Mouse (Mus musculus) Muller cell, postnatal 12 days (primary cell): ENCODE data around the gene Tmem121.
"Not testable (repeated sequence)": the region's sequence is repeated elsewhere in the genome, so short reads cannot be mapped to it uniquely, and the experiment has no call there.

Experiments used
- DNase-seq: peaks from one replicate; pipeline ENCODE4 v3.0.0-alpha.2; 2015; ENCODE audit errors: inconsistent ontology term

The Tmem121 gene

GRCm38 (mm10) chr12:113186326-113187010, 738 bp downstream of the Tmem121 start:
- no peak for DNase-seq

DNA sequence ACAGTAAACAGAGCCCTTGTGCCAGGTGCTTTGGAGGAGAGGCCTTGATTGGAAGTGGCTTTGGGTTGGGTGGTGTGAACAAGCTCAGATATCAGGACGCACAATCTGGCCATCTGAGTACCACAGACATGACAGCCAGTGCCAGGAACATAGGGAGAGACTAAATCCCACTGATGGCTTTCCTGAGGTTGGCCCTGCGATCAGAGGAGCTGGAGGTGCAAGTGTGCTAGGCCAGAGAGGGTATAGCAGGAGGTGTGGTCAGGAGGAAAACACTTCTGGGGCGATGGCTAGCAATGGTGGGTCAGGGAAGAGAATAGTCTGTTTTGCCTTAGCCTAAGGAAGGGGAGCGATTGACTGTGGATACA, 1.3 kb downstream of the Tmem121 start:
- DNase-seq: no peak

- peak; percentile 92 for DNase-seq
Measured at GRCm38 (mm10) chr12:113187584-113188295, 2.0 kb downstream of the Tmem121 start.

GRCm38 (mm10) chr12:113188349-113189055, 2.8 kb downstream of the Tmem121 start:
- no peak for DNase-seq

DNA sequence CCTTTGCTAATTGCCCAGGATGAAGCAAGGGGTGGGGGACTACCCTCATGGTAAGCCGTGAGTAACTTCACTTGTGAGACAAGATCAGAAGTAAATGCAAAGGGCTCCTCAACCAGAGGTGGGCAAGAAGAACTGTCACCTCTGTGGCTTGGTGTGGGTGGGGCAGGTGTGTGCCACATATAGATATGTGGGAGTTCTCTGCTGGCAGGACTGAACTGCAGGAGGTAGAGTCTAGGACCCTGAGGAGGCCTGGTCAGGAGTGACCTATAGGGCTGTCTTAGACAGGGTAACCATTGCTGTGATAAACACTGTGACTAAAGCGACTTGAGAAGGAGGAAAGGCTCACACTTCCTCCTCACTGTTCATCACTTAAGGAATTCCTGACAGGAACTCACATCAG, 7.7 kb downstream of the Tmem121 start:
- no peak for DNase-seq

- DNase-seq: not testable (repeated sequence)
Measured at GRCm38 (mm10) chr12:113199132-113199531, 13.4 kb downstream of the Tmem121 start.

GRCm38 (mm10) chr12:113201301-113201700, 15.6 kb downstream of the Tmem121 start:
- no peak for DNase-seq

- no peak for DNase-seq
Measured at GRCm38 (mm10) chr12:113202008-113202407, 16.3 kb downstream of the Tmem121 start.

DNA sequence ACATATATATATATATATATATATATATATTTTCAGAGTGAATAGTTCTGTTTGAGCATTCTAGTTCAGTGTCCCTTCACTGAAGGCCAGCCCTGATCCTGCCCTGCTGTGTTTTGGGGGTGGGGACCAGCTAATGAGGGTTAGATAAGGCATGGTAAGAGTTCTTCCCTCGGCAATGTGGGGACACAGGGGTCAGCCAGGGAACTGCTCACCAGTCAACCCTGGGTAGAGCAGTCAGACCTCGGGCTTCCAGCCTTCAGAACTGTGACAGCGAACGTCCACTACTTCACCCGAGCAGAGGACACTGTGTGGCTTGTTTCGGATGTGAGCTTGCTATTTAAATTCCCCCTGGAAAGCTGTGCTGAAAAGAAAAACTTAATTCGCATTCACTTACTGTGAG, 17.8 kb downstream of the Tmem121 start:
- DNase-seq: no peak

- DNase-seq: no peak
Measured at GRCm38 (mm10) chr12:113205251-113205942, 19.7 kb downstream of the Tmem121 start.

GRCm38 (mm10) chr12:113207737-113208136, 22.0 kb downstream of the Tmem121 start:
- no peak for DNase-seq

DNA sequence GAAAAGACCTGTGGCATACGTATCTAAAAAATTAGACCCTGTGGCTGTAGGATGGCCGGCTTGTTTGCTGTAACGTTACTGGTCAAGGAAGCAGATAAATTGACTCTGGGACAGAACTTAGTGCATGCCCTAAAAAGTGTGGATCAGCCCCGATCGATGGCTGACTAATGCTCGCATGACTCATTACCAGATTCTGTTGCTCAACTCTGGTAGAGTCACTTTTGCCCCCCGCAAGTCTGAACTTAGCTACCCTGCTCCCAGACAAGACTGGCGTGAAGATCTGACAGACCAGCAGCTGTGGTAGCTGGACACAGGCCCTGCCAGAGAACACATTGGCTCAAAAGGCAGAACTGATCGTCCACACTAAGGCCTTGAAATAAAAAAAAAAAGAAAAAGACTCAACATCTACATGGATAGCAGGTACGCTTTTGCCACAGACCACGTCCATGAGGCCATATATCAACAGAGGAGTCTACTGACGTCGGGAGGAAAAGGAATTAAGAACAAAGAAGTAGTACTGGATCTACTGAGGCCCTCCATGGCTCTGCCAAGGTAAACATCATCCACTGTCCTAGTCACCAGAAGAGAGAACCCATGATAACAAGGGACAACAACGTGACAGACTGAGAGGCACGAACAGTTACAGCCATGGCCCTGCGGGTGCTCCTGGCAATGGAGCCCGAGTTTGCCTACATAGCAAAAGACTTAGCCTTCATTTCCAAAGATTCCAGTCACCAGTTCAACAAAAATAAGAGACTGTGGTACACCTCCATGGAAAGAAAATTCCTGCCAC, 25.1 kb downstream of the Tmem121 start:
- no peak for DNase-seq

DNA sequence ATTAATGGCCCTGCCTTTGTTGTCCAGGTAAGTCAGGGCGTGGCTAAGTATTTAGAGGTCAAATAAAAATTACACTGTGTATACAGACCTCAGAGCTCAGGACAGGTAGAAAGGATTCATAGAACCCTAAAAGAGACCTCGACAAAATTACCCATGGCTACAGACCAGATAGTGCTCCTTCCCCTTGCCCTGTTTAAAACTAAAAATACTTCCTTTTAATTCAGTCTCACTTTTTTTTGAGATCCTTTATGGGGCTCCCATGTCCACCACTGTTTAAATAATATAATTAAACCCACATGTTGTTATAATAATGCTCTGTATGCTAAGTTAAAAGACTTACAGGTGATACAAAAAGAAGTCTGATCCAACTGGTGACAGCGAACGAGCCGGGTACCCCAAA, 26.0 kb downstream of the Tmem121 start:
- DNase-seq: no peak

DNA sequence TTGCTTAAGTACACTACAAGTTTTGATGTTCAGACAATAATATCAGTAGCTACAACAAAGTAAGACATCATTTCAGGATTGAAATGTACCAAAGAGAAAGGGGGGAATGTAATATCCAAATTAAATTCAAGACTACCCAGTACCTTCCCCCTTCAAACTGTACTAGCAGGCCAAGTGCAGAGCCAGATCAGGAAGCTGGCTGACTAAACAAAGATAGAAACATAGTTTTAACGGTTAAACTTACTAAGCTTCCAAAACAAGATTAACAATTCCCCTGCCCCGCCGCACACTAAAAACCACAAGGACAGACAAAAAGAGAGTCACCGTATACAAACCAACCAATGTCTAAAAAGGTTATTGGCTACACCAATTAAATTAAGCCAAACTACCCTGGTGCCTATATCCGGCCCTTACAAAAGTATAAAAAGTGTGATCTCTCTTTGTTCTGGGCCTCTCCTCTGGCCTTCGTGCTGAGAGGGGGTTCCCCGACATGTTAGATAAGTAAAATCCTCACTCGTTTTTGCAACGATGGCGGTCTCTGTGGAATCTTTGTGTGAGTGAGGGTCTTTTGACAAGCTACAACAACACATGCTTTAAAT, 26.7 kb downstream of the Tmem121 start:
- DNase-seq: no peak

- no peak for DNase-seq
Measured at GRCm38 (mm10) chr12:113213226-113213625, 27.5 kb downstream of the Tmem121 start.

GRCm38 (mm10) chr12:113214072-113214808, 28.5 kb downstream of the Tmem121 start:
- DNase-seq: no peak

DNA sequence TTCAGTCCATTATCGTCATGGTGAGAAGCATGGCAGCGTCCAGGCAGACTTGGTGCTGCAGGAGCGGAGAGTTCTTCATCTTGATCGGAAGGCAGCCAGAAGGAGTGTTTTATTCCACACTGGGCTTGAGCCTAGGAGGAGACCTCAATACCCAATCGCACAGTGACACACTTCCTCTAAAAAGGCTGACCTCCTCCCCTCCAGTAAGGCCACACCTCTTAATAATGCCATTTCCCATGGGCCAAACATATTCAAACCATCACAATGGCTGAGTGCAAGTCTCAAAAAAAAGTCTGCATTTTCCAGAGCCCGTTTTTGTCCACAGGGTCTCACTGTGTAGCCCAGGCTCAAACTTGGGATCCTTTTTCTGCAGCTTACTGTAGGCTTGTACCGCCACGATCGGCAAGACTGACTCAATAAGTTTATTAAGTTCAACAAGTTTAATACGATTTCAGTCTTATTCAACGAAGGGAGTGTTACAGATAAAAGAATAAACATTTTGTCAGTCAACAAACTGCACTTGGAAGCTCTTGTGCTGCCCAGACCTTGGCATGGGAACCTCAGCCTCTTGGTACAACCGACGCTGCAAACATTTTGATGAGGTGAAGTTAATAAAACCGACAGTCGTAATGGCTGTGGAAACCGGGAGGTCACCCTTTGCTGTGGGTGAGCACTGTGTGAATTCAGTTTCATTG, 29.4 kb downstream of the Tmem121 start:
- DNase-seq: no peak

DNA sequence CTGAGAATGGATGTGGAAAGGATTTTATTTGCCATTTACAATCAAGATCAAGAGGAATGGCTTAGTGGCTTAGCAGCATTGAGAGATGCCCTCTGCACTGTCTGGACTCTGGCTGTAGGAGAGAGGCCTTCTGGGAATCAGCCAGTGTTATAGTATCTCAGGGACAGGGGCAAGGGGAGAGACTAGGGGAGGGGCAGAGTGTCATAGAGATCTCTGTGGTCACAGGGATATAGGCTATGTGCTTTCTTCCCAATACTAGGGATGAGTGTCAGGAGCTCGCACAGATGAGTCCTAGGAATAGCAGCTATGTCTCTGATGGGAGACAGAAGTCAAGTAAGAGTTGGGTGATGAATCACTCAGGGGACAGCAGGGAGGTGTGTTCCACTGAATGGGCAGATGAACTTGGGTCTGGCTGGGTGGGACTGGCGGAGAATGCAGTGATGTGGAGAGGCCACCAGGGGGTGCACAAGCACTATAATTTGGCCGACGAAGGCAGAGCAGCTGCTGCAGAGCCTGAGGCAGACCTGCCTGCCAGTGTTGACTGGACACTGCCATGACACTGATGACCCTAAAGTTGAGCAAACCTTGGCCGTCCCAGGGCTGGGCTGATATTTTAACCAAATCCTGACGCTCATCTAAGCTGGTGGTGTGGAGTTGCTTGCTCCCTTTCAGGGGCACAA, 30.1 kb downstream of the Tmem121 start:
- peak; percentile 63 for DNase-seq
